Mouse (Mus musculus) MEL (cell line): ENCODE measurements at regions not wholly inside any gene's neighbourhood (a gene's known extent, or its start where the extent isn't known, plus 50 kb on each side); places are given as distances from the start of the nearest gene placed in this dataset.

Experiments
- DNase-seq: peaks from one replicate; pipeline ENCODE4 v3.0.0; 2011; ENCODE audit warnings: low read depth, low spot score
- H3K27ac ChIP-seq: 2 replicates; pipeline ENCODE4 v1.5.1; 2012; ENCODE audit warnings: low read depth, mild to moderate bottlenecking, control low read depth, low read length, moderate library complexity; ENCODE audit not compliant: control insufficient read depth
- H3K27me3 ChIP-seq, 2 experiments: fragments of 150-350 bp in 1 of 2; sonication (generic) in 1 of 2; 2 replicates each; pipeline ENCODE4 v1.6.1; 2012; ENCODE audit warnings: low read length in 2 of 2, mild to moderate bottlenecking in 2 of 2, improper control_type of control experiment in 1 of 2, moderate library complexity in 1 of 2; ENCODE audit not compliant: insufficient read depth in 2 of 2, control insufficient read depth in 1 of 2
- H3K36me3 ChIP-seq, 2 experiments: 2 replicates each; pipeline ENCODE4 v1.6.1; 2012 to 2014; ENCODE audit warnings: low read length in 2 of 2, improper control_type of control experiment in 1 of 2, inconsistent platforms in 1 of 2, mild to moderate bottlenecking in 1 of 2; ENCODE audit not compliant: insufficient read depth in 2 of 2, control insufficient read depth in 1 of 2
- H3K4me1 ChIP-seq, 2 experiments: fragments of 150-350 bp in 1 of 2; sonication (generic) in 1 of 2; 2 replicates each; pipeline ENCODE4 v1.6.1; 2012; ENCODE audit warnings: low read length in 2 of 2, improper control_type of control experiment in 1 of 2, mild to moderate bottlenecking in 1 of 2; ENCODE audit not compliant: insufficient read depth in 2 of 2, control insufficient read depth in 1 of 2
- H3K4me3 ChIP-seq, 2 experiments: fragments of 150-350 bp in 1 of 2; sonication (generic) in 1 of 2; 2 replicates each; pipeline ENCODE4 v1.5.1; 2012; ENCODE audit warnings: low read depth in 2 of 2, low read length in 2 of 2, mild to moderate bottlenecking in 2 of 2, moderate library complexity in 2 of 2, control low read depth in 1 of 2, improper control_type of control experiment in 1 of 2; ENCODE audit not compliant: control insufficient read depth in 1 of 2, insufficient read depth in 1 of 2
- H3K79me2 ChIP-seq: 2 replicates; pipeline ENCODE4 v1.6.1; 2012; ENCODE audit warnings: mild to moderate bottlenecking, low read length, moderate library complexity; ENCODE audit not compliant: control insufficient read depth, poor library complexity, insufficient read depth
- H3K9ac ChIP-seq: 2 replicates; pipeline ENCODE4 v1.6.1; 2012; ENCODE audit warnings: low read depth, mild to moderate bottlenecking, control low read depth, low read length, moderate library complexity; ENCODE audit not compliant: control insufficient read depth, poor library complexity, severe bottlenecking
- H3K9me3 ChIP-seq: fragments of 150-350 bp; sonication (generic); replicated peaks from 2 replicates; pipeline ENCODE4 v1.6.1; 2012; ENCODE audit warnings: mild to moderate bottlenecking, low read length, improper control_type of control experiment, moderate library complexity; ENCODE audit not compliant: insufficient read depth
- BHLHE40 ChIP-seq: IDR thresholded peaks from 2 replicates; pipeline ENCODE4 v1.6.1; 2012; ENCODE audit warnings: low read depth, mild to moderate bottlenecking, inconsistent platforms, low read length, improper control_type of control experiment, borderline replicate concordance
- CHD2 ChIP-seq: IDR thresholded peaks from 2 replicates; pipeline ENCODE4 v1.6.1; 2011; ENCODE audit warnings: low read length, improper control_type of control experiment
- E2F4 ChIP-seq: IDR thresholded peaks from 2 replicates; pipeline ENCODE4 v1.6.1; 2011; ENCODE audit warnings: low read depth, low read length, improper control_type of control experiment, borderline replicate concordance
- ELF1 ChIP-seq: IDR thresholded peaks from 2 replicates; pipeline ENCODE4 v1.6.1; 2014; ENCODE audit warnings: low read depth, mild to moderate bottlenecking, inconsistent platforms, low read length, improper control_type of control experiment, moderate library complexity
- EP300 ChIP-seq, 2 experiments: IDR thresholded peaks; 2 replicates each; pipeline ENCODE4 v1.6.1; 2011; ENCODE audit warnings: improper control_type of control experiment in 2 of 2, low read length in 2 of 2, low read depth in 1 of 2, mild to moderate bottlenecking in 1 of 2
- ETS1 ChIP-seq: IDR thresholded peaks from 2 replicates; pipeline ENCODE4 v1.6.1; 2012; ENCODE audit warnings: low read depth, mild to moderate bottlenecking, inconsistent platforms, low read length, improper control_type of control experiment, moderate library complexity
- GATA1 ChIP-seq: IDR thresholded peaks from 2 replicates; pipeline ENCODE4 v1.6.1; 2011; ENCODE audit warnings: low read depth, low read length, improper control_type of control experiment
- HCFC1 ChIP-seq: IDR thresholded peaks from 2 replicates; pipeline ENCODE4 v1.6.1; 2012; ENCODE audit warnings: low read depth, mild to moderate bottlenecking, inconsistent platforms, low read length, improper control_type of control experiment, moderate library complexity
- JUND ChIP-seq: IDR thresholded peaks from 2 replicates; pipeline ENCODE4 v1.6.1; 2011; ENCODE audit warnings: low read depth, mild to moderate bottlenecking, improper control_type of control experiment, low read length
- MAFK ChIP-seq: IDR thresholded peaks from 2 replicates; pipeline ENCODE4 v1.6.1; 2011; ENCODE audit warnings: low read depth, mild to moderate bottlenecking, low read length, improper control_type of control experiment, borderline replicate concordance
- MAZ ChIP-seq: IDR thresholded peaks from 2 replicates; pipeline ENCODE4 v1.6.1; 2012; ENCODE audit warnings: low read depth, mild to moderate bottlenecking, inconsistent platforms, low read length, improper control_type of control experiment
- MEF2A ChIP-seq: IDR thresholded peaks from 2 replicates; pipeline ENCODE4 v1.6.1; 2014; ENCODE audit warnings: low read depth, mild to moderate bottlenecking, inconsistent platforms, low read length, improper control_type of control experiment; ENCODE audit not compliant: poor library complexity, insufficient replicate concordance, severe bottlenecking; ENCODE audit errors: extremely low read depth
- MXI1 ChIP-seq: IDR thresholded peaks from 2 replicates; pipeline ENCODE4 v1.6.1; 2011; ENCODE audit warnings: mild to moderate bottlenecking, low read depth, low read length, improper control_type of control experiment
- MYB ChIP-seq: IDR thresholded peaks from 2 replicates; pipeline ENCODE4 v1.6.1; 2011; ENCODE audit warnings: mild to moderate bottlenecking, low read depth, low read length, improper control_type of control experiment
- RAD21 ChIP-seq: IDR thresholded peaks from 2 replicates; pipeline ENCODE4 v1.6.1; 2011; ENCODE audit warnings: mild to moderate bottlenecking, low read depth, low read length, improper control_type of control experiment
- RCOR1 ChIP-seq: IDR thresholded peaks from 2 replicates; pipeline ENCODE4 v1.6.1; 2012; ENCODE audit warnings: low read depth, mild to moderate bottlenecking, inconsistent platforms, low read length, improper control_type of control experiment
- SIN3A ChIP-seq: IDR thresholded peaks from 2 replicates; pipeline ENCODE4 v1.6.1; 2012; ENCODE audit warnings: low read length, improper control_type of control experiment, inconsistent platforms
- TCF12 ChIP-seq: IDR thresholded peaks from 2 replicates; pipeline ENCODE4 v1.6.1; 2014; ENCODE audit warnings: low read depth, mild to moderate bottlenecking, inconsistent platforms, low read length, improper control_type of control experiment, moderate library complexity
- ZMIZ1 ChIP-seq: IDR thresholded peaks from 2 replicates; pipeline ENCODE4 v1.6.1; 2012; ENCODE audit warnings: low read depth, mild to moderate bottlenecking, inconsistent platforms, low read length, improper control_type of control experiment, moderate library complexity

DNA sequence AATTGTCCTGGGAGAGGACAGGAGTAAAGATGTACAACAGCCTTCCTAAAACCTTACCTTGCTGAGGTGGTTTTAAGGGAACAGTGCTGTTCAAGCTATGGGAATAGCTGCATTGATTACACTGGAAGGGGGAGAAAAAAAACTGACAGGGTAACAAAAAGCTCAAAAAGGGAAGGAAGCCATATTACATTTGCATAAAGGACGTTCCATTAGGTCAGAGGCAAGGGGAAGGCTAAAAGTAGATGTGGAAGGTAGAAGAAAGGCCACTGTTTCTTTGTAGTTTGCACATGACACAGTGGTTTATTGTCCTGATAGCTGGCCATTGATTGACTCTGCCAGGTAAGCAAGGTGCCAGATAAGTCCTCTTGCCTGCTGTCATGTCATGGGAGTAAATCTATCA is 110.2 kb upstream of the Vgll2 start:
- no peaks in the 10 kb centered on the region for H3K79me2 ChIP-seq
- H3K9me3 ChIP-seq, result no peaks in the 10 kb centered on the region
- TF ChIP-seq MAFK (no peak), MEF2A (no peak), TCF12 (no peak), ELF1 (no peak), RCOR1 (no peak), CHD2 (no peak), GATA1 (no peak), EP300 (IDR thresholded peaks at IDR 0.05; ENCODE audit: low read depth in 1 of 2, low read length in 2 of 2) (no peak), JUND (no peak), HCFC1 (no peak), MYB (no peak), BHLHE40 (no peak), ETS1 (no peak), MAZ (no peak), SIN3A (no peak)
- TF ChIP-seq, all 39 proteins: peak for 0
- DNase-seq, result no peak
- Histone ChIP-seq H3K9ac (no peak overlapping the region), H3K4me3 (no peak overlapping the region), H3K4me1 (no peaks in the 10 kb centered on the region), H3K36me3 (no peaks in the 10 kb centered on the region), H3K27me3 (no peaks in the 10 kb centered on the region), H3K27ac (no peak overlapping the region)

DNA sequence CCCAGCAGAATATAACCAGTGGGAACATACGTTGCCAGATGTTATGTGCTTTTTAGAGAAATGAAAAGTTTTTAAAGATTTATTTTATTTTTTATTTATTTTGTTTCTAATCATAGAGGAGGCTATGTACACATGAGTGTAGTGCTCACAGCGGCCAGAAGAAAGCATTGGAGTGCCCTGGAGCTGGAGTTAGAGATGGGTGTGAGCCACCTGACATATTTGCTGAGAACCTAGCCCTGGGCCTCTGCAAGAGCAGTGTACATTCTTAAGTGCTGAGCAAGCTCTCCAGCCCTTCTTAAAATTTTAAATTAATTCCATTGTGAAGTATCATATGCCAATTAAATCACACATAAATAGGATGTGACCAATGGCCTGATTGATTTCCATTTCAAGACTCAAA is 95.7 kb upstream of the Vgll2 start:
- Histone ChIP-seq H3K79me2 (no peaks in the 10 kb centered on the region), H3K9ac (no peak overlapping the region), H3K27ac (no peak overlapping the region), H3K4me1 (no peaks in the 10 kb centered on the region), H3K4me3 (no peak overlapping the region), H3K9me3 (no peaks in the 10 kb centered on the region), H3K36me3 (no peaks in the 10 kb centered on the region), H3K27me3 (no peaks in the 10 kb centered on the region)
- no peak for DNase-seq
- TF ChIP-seq EP300 (IDR thresholded peaks at IDR 0.05; ENCODE audit: low read depth in 1 of 2, low read length in 2 of 2) (no peak), E2F4 (no peak), ZMIZ1 (no peak), RAD21 (no peak), MXI1 (no peak)
